Mouse (Mus musculus) left cerebral cortex, postnatal 36 days (tissue): ENCODE data around the gene 1110032A03Rik. TPM values are rescaled to one million over a fixed set of nuclear protein-coding genes. Genes with fewer than 3 reads are reported as not detected.

Experiments
- DNase-seq, 2 experiments: peaks; one replicate each; pipeline ENCODE4 v3.0.0; 2021 to 2022; ENCODE audit warnings: low spot score in 2 of 2, mixed read lengths in 1 of 2
- intact Hi-C: fragments of 180-260 bp; cut with DNase I; formaldehyde crosslinking; loops from one replicate; pipeline ENCODE4 v1.15.1; 2025
- total RNA-seq, 2 experiments: library from RNA; stranded (reverse); gene quantifications; 2 replicates each; pipeline ENCODE4 v1.2.3; 2021

1110032A03Rik gene
- 10 to 100 TPM; 35.2 to 37.2 TPM for total RNA-seq

DNA sequence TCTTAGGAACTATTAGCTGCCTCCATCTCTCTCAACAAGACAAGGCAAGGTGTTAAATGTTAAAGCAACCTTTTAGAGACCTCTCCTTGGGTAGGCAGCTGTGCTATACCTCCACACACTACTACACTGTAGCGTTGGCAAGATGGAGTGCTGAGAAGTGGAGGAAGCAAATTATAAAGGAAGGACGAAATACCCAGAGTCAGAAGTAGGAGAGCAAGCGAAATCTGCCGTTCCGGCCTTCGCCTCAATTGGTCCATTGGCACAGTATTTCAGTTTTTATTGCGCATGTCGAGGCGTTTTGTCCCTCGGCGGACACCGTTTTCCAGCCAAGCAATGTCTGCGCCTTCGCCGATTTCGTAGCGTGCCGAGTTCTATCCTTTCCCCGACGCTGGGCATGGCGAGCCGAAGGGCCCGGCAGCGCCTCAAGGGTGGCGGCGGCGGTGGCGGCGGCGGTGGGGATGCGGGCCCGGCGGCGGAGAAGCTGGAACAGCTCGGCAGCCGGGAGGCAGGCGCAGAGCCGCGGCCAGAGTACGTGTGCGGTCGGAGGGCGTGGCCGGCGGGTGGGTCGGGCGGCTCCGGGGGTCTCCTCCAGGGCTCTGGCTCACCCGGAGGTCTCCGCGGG is at the start of gene 1110032A03Rik, which contains the start of gene Alg9:
Gene 1110032A03Rik, minus strand, starts transcription at position 530 of the 622 bp plus-strand sequence.
Gene Alg9, plus strand, starts transcription at position 29 of the 622 bp plus-strand sequence.
- peak; percentile 90 to 93 for DNase-seq
- intact Hi-C loops = no loop called here

DNA sequence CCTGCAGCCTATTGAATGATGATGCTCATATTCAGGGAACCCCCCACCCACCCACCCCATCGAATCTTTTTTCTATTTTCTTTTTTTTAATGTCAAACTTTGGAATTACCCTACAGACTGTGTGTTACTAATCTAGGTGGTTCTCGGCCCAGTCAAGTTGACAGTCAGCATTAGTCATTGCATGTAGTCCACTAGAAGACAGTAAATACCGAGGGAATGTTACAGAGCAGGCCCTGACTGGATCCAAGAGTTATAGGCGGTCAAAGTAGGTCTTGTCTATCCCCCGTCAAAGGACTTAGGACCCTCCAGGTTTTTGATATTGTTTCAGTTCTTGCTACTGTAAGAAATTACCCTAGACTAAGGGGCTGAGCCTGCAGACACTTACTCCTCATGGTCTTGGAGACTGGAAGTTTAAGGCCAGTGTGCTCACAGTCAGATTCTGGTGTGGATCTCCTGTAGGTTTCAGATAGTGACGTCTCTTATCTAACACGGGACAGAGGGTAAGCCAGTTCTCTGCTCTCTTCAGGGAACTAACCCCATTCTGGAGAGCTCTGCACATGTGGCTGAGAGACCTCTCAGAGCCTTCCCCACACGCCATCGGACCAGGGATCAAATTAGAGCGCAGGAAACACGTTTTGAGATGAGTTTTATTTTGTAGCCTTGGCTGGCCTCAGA is 48.6 kb upstream of the 1110032A03Rik start:
- intact Hi-C loops = no loop called here
- no peak for DNase-seq

DNA sequence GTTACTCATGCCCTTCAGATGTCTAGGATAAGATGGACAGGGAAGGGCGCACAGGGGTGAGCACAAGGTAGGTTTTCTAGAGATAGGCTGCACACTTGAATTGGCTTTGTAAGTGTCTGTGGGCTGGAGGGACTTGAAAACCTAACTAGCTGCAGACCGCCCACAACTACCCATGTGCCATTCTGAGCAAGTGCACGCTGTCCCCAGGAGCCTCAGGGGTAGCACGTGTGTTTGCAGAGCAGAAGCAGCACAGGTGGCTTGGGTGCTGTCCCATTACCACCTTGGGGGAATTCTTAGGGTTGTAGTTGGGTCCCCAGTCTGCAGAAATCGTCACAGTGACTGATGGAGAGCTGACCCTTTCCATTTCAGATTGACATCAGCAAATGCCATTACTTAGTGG is 46.9 kb upstream of the 1110032A03Rik start:
- intact Hi-C loops = no loop called here
- peak in 1 of 2 experiments; percentile 26 for DNase-seq

DNA sequence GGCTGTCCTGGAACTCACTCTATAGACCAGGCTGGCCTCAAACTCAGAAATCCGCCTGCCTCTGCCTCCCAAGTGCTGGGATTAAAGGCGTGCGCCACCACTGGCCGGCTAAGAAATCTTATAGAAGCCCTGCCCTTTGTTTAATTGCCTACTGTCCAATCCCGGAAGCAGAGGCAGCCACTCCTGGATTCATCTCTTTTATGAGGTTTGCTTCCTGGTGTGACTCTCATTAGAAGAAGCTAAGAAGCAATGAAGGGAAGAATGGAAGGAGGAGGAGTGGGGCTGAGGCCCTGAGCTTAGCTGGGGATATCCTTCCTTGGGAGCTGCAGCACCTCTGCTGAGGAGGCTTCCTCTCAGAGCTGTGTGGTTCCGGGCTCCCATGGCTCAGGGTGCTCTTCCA is 46.3 kb upstream of the 1110032A03Rik start:
- DNase-seq = no peak
- intact Hi-C loops = no loop called here

DNA sequence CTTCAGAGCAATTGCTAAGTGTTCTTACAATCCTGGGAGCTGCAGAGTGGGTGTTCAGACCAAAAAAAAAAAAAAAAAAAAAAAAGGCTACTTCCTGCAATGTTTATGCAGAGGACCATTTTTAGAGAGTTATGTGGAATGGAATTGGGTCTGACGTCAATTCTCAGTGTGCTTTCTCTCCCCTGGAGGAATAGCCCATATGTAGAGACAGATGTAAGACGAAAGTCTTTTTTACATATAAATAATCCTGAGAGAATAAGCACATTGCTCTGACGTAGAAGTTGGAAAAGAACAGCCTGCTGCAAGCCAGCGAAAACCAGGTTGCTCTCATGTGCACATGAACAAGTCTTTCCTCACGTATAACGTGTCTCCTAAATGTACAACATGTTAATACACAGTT is 44.4 kb upstream of the 1110032A03Rik start:
- intact Hi-C loops = no loop called here

DNA sequence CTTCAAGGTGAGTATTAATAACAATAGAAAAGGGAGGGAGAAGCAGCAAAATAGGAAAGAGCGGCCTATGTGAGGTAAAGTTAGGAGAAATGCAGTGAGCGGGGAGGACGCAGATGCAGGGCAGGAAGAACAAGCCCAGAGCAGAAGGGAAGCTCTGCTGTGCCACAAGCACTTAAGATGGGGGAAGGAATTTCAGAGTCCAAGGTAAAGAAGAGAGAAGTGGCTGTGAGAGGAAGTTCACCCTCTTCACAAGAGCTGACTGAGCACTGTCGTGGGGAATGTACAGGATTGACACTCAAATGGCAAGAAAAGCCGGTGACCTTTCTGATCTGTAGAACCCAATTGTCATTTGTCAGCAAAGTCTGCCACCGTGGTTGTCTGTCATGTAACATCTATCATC is 42.7 kb upstream of the 1110032A03Rik start:
- intact Hi-C loops = no loop called here
- no peak for DNase-seq

More for the DNA sequence above, 44.4 kb upstream of the 1110032A03Rik start:
- peak; percentile 24 to 32 for DNase-seq

DNA sequence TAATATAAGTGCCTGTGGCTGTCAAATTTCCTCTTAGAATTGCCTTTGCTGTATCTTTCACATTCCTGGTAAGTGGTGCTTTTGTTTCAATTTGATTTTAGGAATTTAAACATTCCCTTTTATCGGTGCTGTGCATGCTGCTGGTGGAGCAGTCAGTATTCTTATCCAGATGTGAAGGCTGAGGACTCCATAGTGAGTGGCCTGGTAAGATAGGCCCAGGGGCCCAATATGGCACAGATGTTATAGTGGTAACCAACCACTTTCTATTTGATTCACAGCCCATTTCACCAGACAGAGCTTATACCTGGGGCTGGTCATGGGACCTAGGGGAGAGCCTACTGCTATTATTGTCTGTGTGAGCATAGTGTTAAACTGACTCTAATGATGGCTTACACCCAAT is 41.2 kb upstream of the 1110032A03Rik start:
- DNase-seq = no peak
- intact Hi-C loops = no loop called here

DNA sequence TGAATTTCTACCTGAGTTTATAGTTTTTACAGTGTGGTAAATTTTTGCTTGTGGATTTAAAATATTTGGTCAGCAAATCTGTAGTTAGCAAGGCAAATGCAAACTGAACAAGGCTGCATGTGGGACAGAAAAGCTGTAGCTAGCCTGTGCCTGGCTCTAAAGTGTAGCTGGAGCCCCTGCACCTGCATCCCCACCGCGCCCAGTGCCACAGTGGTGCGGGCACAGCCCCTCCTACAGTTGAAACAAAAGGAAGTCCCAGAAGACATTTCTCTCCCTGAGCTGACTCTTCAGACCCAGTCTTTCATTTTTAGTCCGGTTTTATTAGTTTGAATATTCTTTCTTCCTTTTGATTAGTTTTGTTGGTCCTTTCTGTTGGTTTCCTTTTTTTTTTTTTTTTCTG is 40.3 kb upstream of the 1110032A03Rik start:
- intact Hi-C loops = no loop called here
- no peak for DNase-seq

DNA sequence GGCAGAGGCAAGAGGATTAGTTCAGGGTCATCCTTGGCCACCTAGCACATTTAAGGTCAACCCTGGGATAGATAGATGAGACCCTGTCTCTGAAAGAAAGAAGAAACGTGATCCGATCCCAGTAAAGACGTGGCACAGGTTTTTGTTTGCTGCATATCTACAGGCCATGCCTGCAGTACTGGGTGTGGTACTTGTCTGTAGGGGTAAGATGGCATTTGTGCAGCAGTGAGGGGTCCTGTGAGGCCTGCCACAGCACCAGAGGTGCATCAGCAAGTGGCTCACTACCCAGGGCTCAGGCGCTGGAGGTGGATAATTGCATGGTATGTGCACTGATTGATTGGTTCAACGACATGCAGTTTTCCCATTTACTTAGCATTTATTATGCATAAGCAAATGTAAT is 38.5 kb upstream of the 1110032A03Rik start:
- no peak for DNase-seq
- intact Hi-C loops = no loop called here

DNA sequence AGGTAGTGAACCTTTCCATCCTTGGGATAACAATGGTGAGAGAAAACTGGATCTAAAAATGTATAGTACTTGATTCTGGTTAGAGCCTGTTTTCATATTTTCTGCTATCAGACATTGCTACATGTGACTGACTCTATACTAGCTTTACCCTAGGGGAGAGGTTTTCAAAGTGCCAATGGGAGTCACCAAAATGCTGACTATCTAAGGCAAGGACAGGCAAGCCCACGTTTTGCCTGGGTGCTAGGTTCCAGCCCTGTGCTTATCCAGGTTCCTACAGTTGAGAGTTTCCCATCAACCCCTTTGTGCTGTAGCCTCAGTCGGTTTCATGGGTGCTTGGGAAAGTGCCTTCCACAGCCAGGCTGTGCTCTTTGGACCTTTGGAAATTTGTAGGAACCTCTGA is 36.4 kb upstream of the 1110032A03Rik start:
- intact Hi-C loops = no loop called here
- no peak for DNase-seq

DNA sequence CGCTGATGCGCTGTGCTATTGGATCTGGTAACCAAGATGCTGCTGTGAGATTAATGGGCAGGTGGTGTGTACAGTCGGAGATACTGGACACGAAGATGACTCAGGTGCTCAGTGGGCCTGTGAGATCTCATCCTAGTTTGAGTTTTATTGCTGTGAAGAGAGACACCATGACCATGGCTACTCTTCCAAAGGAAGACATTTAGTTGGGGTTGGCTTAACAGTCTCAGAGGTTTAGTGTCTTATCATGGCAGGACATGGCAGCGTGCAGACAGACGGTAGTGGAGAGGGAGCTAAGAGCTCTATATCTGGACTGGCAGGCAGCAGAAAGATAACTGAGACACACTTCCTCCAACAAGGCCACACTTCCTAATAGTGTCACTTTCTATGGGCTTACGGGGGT is 35.9 kb upstream of the 1110032A03Rik start:
- intact Hi-C loops = no loop called here
- DNase-seq = no peak

DNA sequence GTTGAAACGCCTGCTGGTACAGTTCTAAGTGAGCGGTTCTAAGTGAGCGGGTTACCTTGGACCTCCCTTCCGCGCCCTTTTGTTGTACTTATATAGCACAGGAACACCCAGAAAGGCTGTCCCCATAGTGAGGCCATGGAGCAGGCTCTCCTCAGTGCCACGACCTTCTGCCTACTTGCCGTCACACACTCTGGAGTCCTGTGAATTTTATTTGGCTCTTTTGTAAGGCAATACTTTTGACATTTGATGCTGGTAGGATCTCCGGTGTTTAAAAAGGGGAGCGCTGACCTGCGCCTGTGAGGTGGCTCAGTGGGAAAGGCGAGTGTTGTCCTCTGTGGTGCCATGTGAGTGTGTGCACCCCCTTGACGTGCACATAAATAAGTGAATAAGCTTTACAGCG is 33.8 kb upstream of the 1110032A03Rik start:
- no peak for DNase-seq
- intact Hi-C loops = no loop called here

DNA sequence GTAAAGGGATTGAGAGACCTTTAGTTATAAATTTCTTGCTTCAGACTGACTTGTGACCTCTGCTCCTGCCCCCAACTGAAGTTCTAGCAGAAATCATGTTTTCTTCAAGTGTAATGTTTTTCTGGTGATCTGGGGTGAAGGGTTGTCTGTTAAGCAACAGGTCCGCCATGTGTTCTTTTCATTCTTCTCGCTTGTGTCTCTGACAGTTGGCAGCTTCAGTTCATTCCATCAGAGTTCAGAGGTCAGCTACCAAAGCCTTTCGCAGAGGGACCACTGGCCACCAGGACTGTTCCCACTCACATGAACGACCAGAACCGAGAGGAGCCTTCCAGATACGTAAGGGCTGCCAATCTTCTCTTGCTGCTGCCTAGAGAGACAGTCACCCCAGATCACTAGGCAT is 33.2 kb upstream of the 1110032A03Rik start:
- intact Hi-C loops = no loop called here
- DNase-seq = no peak

DNA sequence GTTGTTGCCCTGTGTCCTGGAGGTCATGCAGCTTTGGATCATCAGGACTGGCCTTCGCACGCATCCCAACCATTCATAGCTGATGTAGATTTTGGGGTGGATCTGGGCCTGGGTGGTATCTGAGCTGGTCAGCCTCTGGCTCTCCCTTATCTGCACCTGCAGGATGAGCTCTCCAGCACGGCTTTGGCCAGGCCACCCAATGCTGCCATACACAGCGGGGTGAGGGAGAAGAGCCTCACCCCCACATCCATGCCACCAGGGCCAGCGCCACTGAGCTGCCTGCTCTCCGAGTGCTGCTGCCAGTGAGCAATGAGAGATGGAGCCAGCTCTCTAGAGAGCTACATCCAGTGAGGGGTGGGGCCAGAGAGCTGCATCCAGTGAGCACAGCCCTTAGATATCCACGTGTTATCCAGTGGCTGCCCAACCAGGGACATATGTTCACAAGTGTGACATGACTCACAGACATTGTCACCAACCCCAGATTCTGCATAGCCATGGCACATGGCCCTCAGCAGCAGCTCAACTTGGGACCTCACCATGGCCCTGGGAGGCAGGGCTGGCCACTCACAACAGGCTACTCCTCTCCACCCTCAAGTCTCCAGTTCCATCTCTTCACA is 27.8 kb upstream of the 1110032A03Rik start:
- no peak for DNase-seq
- intact Hi-C loops = no loop called here

DNA sequence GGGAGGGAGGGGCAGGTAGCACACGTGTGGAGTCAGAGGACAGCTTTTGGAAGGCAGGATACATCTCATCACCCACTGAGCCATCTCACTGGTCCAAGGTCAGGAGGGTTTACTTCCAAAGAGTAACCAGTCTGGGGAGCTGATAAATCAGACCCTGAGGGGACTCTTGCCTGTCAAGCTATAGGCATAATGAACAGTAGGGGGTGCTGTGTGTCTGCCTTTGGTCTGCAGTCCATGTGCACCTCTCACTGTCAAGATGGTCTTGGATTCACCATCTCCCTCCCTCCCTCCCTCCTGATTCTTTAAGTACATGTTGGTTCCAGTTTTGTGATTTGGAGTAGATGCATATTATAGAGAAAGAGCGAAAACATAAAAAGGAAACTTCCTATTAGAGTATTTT is 25.7 kb upstream of the 1110032A03Rik start:
- intact Hi-C loops = no loop called here
- DNase-seq = no peak

DNA sequence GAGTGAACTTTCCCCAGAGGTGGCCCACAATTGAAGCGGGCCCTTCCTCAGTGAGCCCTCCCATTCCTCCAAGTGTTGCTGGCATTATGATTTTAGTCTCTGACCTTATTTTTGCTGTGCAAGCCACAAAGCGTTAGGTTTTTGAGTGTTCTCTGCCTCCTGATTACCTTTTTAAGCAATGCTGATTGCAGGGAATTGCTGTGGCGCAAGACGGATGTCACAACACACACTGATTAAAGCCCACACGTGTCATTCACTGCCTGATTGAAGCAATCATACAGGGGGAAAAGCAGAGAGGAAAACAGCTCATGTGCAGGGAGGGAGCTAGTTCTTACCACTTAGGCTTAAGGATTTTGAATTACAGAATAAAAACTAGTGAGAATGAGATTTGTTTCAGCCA is 23.0 kb upstream of the 1110032A03Rik start:
- intact Hi-C loops = loop anchor here (2.0 kb wide), 1 partner anchor 354 kb away; no protein-coding TSS in a partner anchor
- DNase-seq = no peak

DNA sequence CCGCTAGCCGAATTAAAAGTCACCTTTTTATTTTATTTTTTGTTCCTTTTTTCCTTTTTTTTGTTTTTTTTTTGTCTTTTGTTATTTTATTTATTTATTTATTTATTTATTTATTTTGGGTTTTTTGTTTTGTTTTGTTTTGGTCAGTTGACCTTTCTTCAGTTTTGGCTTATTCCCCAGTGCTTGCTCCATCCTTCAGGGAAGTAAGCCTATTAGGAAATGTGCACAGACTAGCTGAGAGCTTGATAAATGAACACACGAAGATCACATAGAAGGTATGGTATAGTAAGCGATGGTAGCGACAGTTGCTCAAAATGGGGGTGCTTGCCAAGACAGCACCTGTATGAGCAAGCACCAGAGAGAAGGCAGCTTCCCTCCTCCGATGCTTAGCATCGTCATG is 22.3 kb upstream of the 1110032A03Rik start:
- no peak for DNase-seq
- intact Hi-C loops = loop anchor here (2.0 kb wide), 1 partner anchor 355 kb away; no protein-coding TSS in a partner anchor

DNA sequence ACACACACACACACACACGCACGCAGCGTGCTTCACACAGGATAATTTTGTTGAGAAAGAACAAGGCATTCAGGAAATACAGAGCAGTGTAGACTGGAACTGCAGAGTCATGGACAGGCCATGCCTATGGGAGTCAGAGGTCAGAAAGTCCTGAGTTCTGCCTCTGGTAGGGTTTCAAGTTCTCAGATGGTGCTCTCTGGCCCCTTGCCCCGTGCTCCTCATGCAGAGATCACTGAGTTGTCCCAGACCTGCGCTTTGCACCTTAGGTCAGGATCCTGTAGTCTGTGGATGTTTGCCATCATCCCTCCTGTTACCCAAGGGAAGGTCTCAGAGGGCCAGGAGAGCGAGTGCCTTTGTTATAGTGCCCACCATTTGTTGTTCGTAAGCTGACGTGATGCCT is 21.5 kb upstream of the 1110032A03Rik start:
- intact Hi-C loops = no loop called here

DNA sequence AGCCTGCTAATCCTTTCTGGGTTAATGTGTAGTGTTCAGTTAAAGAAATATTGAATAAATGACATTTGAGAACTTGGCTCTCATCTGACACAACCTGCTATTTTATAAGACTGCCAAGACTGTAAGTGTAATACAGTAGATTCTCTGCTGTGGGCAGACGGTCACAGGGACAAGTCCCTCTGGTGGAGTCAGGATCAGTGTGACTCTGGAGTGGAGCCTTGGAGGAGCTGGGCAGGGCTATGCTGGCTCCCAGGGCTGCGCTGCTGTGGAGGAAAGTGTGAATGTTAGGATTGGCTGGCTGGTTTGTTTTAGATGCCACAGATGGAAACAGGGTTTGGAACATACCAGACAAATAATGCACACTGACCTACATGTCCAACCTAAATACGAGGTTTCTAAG is 19.9 kb upstream of the 1110032A03Rik start:
- intact Hi-C loops = no loop called here

More for the DNA sequence above, 21.5 kb upstream of the 1110032A03Rik start:
- no peak for DNase-seq

DNA sequence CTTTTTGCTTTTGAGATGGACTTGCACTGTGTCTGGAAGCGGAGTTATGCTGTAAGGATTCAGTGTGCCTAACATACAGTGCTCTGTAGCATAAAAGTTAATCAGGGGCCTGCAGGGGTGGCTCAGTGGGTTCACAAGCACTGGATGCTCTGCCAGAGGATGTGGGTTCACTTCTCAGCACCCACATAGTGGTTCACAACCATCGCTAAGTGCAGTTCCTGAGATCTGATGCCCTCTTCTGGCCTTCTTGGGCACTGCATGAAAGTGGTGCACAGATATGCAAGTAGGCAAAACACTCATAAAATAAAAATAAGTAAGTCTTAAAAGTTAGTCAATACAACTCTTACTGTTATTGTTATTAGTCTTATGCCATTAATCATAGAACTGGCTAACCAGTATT is 6.8 kb upstream of the 1110032A03Rik start:
- DNase-seq = no peak
- intact Hi-C loops = no loop called here

More for the DNA sequence above, 19.9 kb upstream of the 1110032A03Rik start:
- DNase-seq = no peak
